Mouse (Mus musculus): ENCODE measurements around the gene Tulp1. TPM values are rescaled to one million over a fixed set of nuclear protein-coding genes. Genes with fewer than 3 reads are reported as not detected.

The Tulp1 gene
- polyA plus RNA-seq, 1 experiment from 2014 or later = 1.4 TPM

DNA sequence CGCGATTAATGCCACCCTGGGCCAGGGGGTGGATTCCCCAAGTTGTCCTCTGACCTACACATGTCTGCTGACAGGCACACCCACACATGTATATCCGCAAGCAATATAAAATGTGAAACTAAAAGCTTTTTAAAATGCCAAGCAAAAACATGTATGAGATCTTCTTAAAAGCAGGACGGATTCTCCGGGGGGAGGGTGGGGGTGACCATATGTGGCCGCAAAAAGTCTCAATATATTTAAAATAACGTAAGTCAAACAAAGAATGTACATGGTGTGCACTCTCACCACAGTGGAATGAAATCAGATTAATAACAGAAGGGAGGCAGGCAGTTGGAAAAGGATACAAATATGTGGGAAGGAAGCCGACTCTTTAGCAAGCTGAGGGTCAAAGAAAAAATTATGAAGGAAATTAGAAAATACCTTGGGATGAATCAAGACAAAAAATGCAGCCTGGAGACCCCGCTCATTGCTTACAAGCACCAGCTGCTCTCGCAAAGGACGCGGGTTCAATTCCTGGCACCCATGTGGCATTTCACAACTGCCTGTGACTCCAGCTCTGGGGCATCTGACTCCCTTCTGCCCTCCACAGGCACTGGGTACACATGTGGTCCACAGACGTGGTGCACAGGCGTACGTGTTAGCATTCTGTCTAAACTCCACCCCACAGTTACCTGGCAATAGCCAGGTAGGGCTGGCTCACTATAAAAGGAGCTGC is 29.2 kb upstream of the Tulp1 start:
- Histone ChIP-seq H3K4me3 (ENCODE audit: low read depth, low read length) (no peak overlapping the region), H3K9ac (ENCODE audit: low read depth, low read length) (no peak overlapping the region), H3K27me3 (ENCODE audit: control insufficient read depth, insufficient read depth, low read depth, low read length) (no peaks in the 10 kb centered on the region), H3K4me1 (ENCODE audit: control insufficient read depth, insufficient read depth, low read length) (no peaks in the 10 kb centered on the region; the same call in 1 of the 2 replicates), H3K36me3 (ENCODE audit: control insufficient read depth, insufficient read depth, low read length) (no peaks in the 10 kb centered on the region; the same call in 1 of the 2 replicates), H3K9me3 (replicated peaks; ENCODE audit: control insufficient read depth, low read length, poor library complexity, severe bottlenecking) (no peaks in the 10 kb centered on the region), H3K27ac (ENCODE audit: low read length) (no peak overlapping the region), H3K4me2 (ENCODE audit: low read length) (no peak overlapping the region)
- no peak for ATAC-seq
- WGBS = 89% methylated on average over 15 of the region's 15 CpGs

- Histone ChIP-seq H3K4me2 (ENCODE audit: low read length) (no peak overlapping the region), H3K27ac (ENCODE audit: low read length) (no peak overlapping the region), H3K36me3 (ENCODE audit: control insufficient read depth, insufficient read depth, low read length) (no peaks in the 10 kb centered on the region), H3K4me3 (ENCODE audit: low read depth, low read length) (no peak overlapping the region), H3K9ac (ENCODE audit: low read depth, low read length) (no peak overlapping the region), H3K9me3 (replicated peaks; ENCODE audit: control insufficient read depth, low read length, poor library complexity, severe bottlenecking) (no peaks in the 10 kb centered on the region), H3K27me3 (ENCODE audit: control insufficient read depth, insufficient read depth, low read depth, low read length) (no peaks in the 10 kb centered on the region), H3K4me1 (ENCODE audit: control insufficient read depth, insufficient read depth, low read length) (no peaks in the 10 kb centered on the region; the same call in none of the 2 replicates)
- no peak for ATAC-seq
- 8% methylated on average over 21 of the region's 25 CpGs for WGBS
Measured at GRCm38 (mm10) chr17:28391568-28392432, 26.8 kb upstream of the Tulp1 start.

- Histone ChIP-seq H3K27me3 (ENCODE audit: control insufficient read depth, insufficient read depth, low read depth, low read length) (no peaks in the 10 kb centered on the region), H3K4me3 (ENCODE audit: low read depth, low read length) (no peak overlapping the region), H3K4me1 (ENCODE audit: control insufficient read depth, insufficient read depth, low read length) (no peaks in the 10 kb centered on the region; the same call in none of the 2 replicates), H3K9ac (ENCODE audit: low read depth, low read length) (no peak overlapping the region), H3K9me3 (replicated peaks; ENCODE audit: control insufficient read depth, low read length, poor library complexity, severe bottlenecking) (no peaks in the 10 kb centered on the region), H3K27ac (ENCODE audit: low read length) (no peak overlapping the region), H3K4me2 (ENCODE audit: low read length) (no peak overlapping the region), H3K36me3 (ENCODE audit: control insufficient read depth, insufficient read depth, low read length) (no peaks in the 10 kb centered on the region)
- WGBS = 92% methylated on average over 3 of the region's 3 CpGs
- no peak for ATAC-seq
Measured at GRCm38 (mm10) chr17:28388534-28388933, 23.5 kb upstream of the Tulp1 start.

DNA sequence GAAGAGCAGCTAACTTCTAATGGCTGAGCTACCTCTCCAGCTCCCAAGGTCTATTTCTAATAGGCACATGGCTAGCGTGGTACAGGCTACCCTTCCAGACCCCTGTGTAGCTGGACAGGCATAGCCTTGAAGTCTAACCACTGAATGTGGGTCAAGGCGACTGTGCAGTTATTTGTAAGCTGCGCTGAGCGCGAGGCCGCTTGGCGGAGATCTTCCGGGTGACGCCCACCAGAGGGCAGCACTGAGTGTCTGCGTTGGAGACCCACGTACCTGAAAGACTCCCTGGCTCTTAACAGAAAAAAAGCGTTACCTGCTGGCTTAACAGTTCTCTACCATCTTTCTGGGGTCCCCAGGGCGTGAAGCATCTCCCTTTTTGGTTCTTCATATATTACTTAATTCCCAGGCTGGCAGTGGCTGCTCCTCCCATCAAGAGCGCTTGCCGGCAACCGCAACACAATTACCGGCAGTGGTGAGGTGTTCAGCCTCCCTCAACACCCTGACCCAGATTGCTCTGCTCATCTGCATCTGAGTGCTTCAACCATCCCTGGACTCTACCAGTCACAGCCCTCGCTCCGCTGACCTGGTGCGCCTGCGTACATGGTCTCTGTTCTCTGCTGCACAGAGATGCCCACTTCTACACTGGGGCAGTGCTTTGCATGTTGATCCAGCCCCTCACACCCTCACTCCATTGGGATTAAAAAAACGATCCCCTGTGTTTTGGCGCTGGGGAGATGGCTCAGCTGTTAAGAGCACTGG is 21.3 kb upstream of the Tulp1 start:
- WGBS = 5% methylated on average over 23 of the region's 23 CpGs
- no peaks in the 10 kb centered on the region for H3K27me3 ChIP-seq (ENCODE audit: control insufficient read depth, insufficient read depth, low read depth, low read length)
- H3K9me3 ChIP-seq (replicated peaks; ENCODE audit: control insufficient read depth, low read length, poor library complexity, severe bottlenecking) = no peaks in the 10 kb centered on the region
- H3K4me2 ChIP-seq (ENCODE audit: low read length) = peak overlapping the region; percentile 45
- ATAC-seq = peak; percentile 62; the same call in 1 of the 2 replicates
- H3K27ac ChIP-seq (ENCODE audit: low read length) = no peak overlapping the region
- peak overlapping the region; percentile 20 for H3K4me3 ChIP-seq (ENCODE audit: low read depth, low read length)
- no peaks in the 10 kb centered on the region; the same call in 1 of the 2 replicates for H3K4me1 ChIP-seq (ENCODE audit: control insufficient read depth, insufficient read depth, low read length)
- H3K36me3 ChIP-seq (ENCODE audit: control insufficient read depth, insufficient read depth, low read length) = no peaks in the 10 kb centered on the region
- peak overlapping the region; percentile 10; the same call in 1 of the 2 replicates for H3K9ac ChIP-seq (ENCODE audit: low read depth, low read length)

DNA sequence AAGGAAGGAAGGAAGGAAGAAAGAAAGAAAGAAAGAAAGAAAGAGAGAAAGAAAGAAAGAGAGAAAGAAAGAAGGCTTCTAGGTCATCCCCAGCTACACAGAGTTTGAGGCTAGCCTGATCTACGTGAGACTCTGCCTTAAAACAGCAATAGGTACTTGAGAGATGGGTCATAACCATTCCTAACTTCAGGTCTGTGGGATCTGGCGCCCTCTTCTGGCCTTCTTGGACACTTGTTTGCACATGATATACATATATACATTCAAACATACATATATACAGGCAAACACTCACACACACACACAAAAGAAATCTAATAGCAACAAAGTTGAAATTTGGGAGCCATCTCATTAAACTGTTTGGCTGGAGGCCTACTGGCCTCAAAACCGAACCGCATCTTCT is 19.3 kb upstream of the Tulp1 start:
- ATAC-seq = no peak
- H3K4me2 ChIP-seq (ENCODE audit: low read length) = no peak overlapping the region
- no peaks in the 10 kb centered on the region for H3K27me3 ChIP-seq (ENCODE audit: control insufficient read depth, insufficient read depth, low read depth, low read length)
- no peak overlapping the region for H3K4me3 ChIP-seq (ENCODE audit: low read depth, low read length)
- no peaks in the 10 kb centered on the region for H3K9me3 ChIP-seq (replicated peaks; ENCODE audit: control insufficient read depth, low read length, poor library complexity, severe bottlenecking)
- WGBS = 73% methylated on average over 4 of the region's 4 CpGs
- H3K27ac ChIP-seq (ENCODE audit: low read length) = no peak overlapping the region
- H3K36me3 ChIP-seq (ENCODE audit: control insufficient read depth, insufficient read depth, low read length) = no peaks in the 10 kb centered on the region
- no peak overlapping the region for H3K9ac ChIP-seq (ENCODE audit: low read depth, low read length)
- no peaks in the 10 kb centered on the region; the same call in 1 of the 2 replicates for H3K4me1 ChIP-seq (ENCODE audit: control insufficient read depth, insufficient read depth, low read length)

- H3K4me2 ChIP-seq (ENCODE audit: low read length) = no peak overlapping the region
- no peak overlapping the region for H3K4me3 ChIP-seq (ENCODE audit: low read depth, low read length)
- 10% methylated on average over 6 of the region's 6 CpGs for WGBS
- no peaks in the 10 kb centered on the region for H3K9me3 ChIP-seq (replicated peaks; ENCODE audit: control insufficient read depth, low read length, poor library complexity, severe bottlenecking)
- no peak for ATAC-seq
- no peaks in the 10 kb centered on the region for H3K4me1 ChIP-seq (ENCODE audit: control insufficient read depth, insufficient read depth, low read length)
- no peak overlapping the region for H3K27ac ChIP-seq (ENCODE audit: low read length)
- no peaks in the 10 kb centered on the region for H3K36me3 ChIP-seq (ENCODE audit: control insufficient read depth, insufficient read depth, low read length)
- no peak overlapping the region for H3K9ac ChIP-seq (ENCODE audit: low read depth, low read length)
- H3K27me3 ChIP-seq (ENCODE audit: control insufficient read depth, insufficient read depth, low read depth, low read length) = peaks cover 7% of the 10 kb centered on the region
Measured at GRCm38 (mm10) chr17:28380255-28380654, 15.2 kb upstream of the Tulp1 start.

- WGBS = 17% methylated on average over 17 of the region's 17 CpGs
- Histone ChIP-seq H3K4me3 (ENCODE audit: low read depth, low read length) (no peak overlapping the region), H3K27ac (ENCODE audit: low read length) (no peak overlapping the region), H3K27me3 (ENCODE audit: control insufficient read depth, insufficient read depth, low read depth, low read length) (peaks cover 20% of the 10 kb centered on the region), H3K4me1 (ENCODE audit: control insufficient read depth, insufficient read depth, low read length) (no peaks in the 10 kb centered on the region; the same call in 1 of the 2 replicates), H3K9ac (ENCODE audit: low read depth, low read length) (no peak overlapping the region), H3K4me2 (ENCODE audit: low read length) (no peak overlapping the region), H3K36me3 (ENCODE audit: control insufficient read depth, insufficient read depth, low read length) (no peaks in the 10 kb centered on the region), H3K9me3 (replicated peaks; ENCODE audit: control insufficient read depth, low read length, poor library complexity, severe bottlenecking) (no peaks in the 10 kb centered on the region)
- ATAC-seq = no peak
Measured at GRCm38 (mm10) chr17:28375592-28376061, 10.6 kb upstream of the Tulp1 start.

GRCm38 (mm10) chr17:28374494-28374893 is 9.5 kb upstream of the Tulp1 start:
- 0 out of 2 replicates have a peak overlapping the region, but pooled peaks have one; percentile 5 for H3K4me3 ChIP-seq (ENCODE audit: low read depth, low read length)
- H3K4me1 ChIP-seq (ENCODE audit: control insufficient read depth, insufficient read depth, low read length) = no peaks in the 10 kb centered on the region; the same call in 1 of the 2 replicates
- ATAC-seq = no peak
- no peaks in the 10 kb centered on the region for H3K36me3 ChIP-seq (ENCODE audit: control insufficient read depth, insufficient read depth, low read length)
- 0 out of 2 replicates have a peak overlapping the region, but pooled peaks have one; percentile 30 for H3K9ac ChIP-seq (ENCODE audit: low read depth, low read length)
- no peaks in the 10 kb centered on the region for H3K9me3 ChIP-seq (replicated peaks; ENCODE audit: control insufficient read depth, low read length, poor library complexity, severe bottlenecking)
- H3K27ac ChIP-seq (ENCODE audit: low read length) = no peak overlapping the region
- 17% methylated on average over 16 of the region's 16 CpGs for WGBS
- H3K27me3 ChIP-seq (ENCODE audit: control insufficient read depth, insufficient read depth, low read depth, low read length) = peaks cover 20% of the 10 kb centered on the region
- peak overlapping the region; percentile 31 for H3K4me2 ChIP-seq (ENCODE audit: low read length)
